Mouse (Mus musculus) heart, adult 11 months (tissue): ENCODE measurements around the gene Osbp2.

ENCODE experiments used
- DNase-seq: peaks from one replicate; pipeline ENCODE4 v3.0.0; 2022

Gene Osbp2

DNA sequence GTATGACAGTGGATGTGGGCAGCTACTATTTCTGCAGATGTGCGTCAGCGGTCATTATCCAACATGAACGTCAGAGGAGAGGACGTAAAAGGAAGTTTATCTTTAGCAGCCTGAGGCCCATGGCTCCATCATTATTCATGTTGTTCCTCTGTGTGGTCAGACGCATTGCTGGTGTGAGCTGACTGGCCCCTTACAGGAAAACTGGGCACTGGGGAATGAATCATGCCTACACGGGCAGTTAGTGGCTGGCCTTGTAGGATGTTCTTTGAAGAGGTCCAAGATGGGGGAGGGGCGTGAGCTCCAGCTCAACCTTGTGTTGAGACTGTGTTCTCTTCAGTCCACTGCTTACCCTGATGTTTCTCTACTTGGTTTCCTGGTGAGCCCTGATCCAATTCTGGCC lies 109.0 kb downstream of the Osbp2 start:
- DNase-seq, result no peak

DNA sequence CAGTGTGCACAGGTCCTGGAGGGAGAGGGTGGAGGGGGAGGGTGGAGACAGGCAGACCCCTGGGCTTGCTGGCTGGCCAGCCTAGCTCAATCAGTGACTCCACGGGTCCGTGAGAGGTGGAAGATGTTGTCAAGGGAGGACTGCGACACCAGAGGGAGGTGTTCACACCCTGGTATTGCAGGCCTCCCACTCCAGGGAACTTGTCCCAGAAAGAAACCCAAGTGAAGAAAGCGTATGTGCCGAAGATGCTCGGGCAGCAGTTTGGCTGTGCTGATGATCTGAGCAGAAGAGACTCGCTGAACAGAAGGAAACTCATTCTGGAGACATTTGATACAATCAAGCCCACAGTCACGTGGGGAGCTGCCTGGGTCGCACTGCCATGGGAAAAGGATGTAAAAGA lies 109.8 kb downstream of the Osbp2 start:
- no peak for DNase-seq

DNA sequence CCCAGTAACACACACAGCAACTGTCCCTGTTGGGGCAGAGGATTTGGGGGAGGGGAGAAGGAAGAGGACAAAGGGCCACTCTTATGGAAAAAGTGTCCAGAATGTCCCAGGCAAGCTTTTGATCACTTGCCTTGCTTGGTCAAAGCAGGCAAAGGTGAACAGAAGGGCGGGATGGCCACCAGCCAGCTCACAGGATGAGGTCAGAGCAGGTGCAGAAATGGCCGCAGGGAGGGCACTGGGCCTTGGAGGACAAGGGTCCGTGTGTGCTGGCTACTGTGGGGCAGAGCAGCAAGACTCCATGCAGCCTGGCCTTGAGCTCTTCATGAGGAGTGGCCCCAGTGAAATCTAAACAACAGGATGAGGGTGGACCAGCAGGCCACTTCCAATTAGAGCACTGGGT lies 110.9 kb downstream of the Osbp2 start:
- no peak for DNase-seq

DNA sequence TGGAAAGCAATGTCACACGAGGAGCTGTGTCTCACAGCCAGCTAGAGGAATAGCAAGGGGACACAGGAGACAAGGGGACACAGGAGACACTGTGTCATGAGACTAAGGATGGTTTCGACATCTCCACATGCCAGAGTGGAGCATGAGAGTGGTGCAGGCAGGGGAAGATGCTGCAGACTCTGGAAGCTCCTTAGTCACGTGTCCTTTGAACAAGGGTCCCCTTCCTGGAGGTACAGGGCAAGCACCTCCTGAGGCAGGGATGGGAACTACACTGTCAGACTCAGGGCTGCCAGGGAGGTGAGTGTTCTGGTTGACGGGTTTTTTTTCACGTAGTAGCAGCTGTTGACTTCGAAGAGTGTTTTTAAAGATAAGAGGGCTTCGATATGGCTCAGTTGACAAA lies 113.9 kb downstream of the Osbp2 start:
- DNase-seq, result no peak

DNA sequence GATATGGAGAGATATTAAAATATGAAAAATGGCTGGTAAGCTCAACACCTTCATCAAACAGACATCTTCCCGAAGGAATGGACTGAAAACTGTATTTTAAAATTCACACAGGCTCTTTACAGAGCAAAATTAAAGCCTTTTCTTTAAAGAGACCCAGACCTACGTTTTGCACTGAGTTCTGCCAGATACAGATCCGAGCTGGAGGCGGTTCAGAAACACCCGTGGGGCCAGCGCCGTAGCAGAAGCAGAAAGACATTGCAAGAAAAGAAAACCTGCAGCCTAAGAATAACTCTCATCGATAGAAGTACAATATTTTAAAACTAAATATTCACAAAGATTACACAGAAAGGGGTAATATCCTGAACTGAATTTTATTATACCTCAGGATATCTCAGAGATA lies 121.3 kb downstream of the Osbp2 start:
- DNase-seq, result no peak

DNA sequence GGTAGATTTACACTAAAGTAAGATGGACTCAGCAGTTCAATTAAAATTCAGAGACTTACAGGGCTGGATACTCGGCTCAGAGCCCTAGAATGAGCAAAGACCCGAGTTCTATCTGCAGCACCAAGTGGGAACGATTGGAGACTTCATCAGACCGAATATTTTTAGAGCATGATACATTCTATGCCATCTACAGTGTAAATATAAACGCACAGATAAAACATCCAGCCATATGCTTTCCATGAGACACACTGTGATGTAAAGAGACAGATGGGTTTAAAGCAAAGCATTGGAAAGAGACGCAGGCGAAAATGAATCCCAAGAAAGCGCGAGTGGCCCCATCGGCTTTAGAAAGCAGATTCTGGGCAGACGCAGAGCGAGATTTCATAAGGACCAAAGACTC lies 122.5 kb downstream of the Osbp2 start:
- DNase-seq, result no peak

DNA sequence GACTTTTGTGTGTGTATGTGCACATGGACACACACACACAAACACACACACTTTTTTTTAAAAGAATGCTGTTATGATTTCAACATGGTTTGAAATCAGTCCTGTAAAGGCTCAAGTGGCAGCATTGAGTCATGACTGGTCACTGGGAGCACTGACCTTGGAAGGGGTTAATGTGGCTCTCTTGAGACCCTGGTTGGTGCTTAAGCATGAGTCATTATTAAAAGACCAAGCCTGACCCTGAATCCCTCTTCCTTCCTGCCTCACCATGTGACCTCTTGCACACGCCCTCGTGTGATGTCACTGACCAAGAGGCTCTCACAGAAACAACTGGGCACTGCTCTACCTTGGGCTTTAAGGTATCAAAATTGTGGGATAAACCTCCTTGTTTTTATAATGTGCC lies 124.9 kb downstream of the Osbp2 start:
- DNase-seq, result no peak

DNA sequence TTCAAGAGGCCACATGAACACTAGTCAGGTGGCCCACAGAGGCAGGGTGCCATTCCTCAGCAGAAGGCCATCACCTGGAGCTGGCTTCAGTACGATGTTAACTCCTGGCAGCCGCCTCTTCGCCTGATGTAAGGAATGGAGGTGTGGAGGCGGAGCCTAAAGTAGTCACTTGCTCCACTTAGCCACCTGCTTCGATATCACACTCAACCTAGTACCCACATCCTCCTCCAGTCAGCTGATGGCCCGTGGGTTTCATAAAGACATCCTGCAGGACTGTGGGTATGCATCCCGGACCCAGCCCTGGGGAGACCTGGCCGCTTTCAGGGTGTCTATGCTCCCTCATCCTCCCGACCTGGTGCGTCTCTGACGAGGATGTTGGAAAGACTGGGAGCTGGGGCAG lies 128.0 kb downstream of the Osbp2 start:
- DNase-seq, result no peak

DNA sequence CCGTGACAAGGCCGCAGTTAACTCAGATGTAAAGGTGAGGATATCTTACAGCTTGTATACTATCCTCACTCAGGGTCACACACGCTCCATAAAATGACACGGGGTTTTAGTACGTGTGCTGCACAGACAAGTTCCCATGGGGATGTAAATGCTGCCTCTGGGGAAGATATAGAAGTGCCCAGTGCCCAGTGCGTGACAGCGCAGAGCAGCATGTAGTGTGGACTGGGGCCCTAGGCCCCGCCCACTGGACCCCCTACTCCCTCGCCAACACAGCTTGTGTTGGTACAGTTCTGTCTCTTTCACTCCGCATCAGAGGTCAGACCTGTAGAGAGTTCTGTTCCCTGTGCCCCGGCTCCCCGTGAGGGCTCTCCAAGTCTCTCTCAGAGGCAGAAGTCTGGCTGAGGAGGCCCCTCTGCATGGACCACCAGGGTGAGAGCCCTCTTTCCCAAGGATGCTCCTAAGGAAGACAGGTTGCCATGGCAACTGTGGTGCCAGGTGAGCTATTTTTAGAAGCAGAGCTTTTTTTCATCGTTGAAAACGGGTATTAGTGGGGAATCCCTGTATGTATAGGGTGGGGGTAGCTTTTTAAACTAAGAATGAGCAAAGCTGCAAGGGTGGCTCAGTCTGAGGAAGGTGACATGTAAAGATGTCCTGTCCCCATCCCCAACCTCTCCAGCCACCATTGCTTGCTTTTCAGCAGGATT lies 129.6 kb downstream of the Osbp2 start:
- no peak for DNase-seq

DNA sequence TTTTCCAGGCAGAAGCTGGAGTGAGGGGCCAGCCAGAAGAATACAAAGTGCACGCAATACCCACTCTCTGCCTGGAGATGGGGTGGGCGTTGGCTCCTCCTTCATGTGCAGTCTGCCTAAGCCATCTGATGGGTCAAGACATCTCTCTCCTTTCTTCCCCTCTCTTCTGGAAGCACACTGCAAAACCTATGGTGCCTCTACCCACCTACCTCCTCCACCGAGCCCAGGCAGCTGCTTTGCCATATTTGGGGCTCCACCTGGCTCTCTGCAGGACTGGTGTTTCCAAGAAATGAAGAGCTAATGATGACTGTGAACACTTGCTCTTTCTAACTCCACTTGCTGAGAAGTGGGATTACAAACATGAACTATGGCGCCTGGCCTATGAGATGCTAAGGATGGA lies 132.2 kb downstream of the Osbp2 start:
- DNase-seq, result no peak

DNA sequence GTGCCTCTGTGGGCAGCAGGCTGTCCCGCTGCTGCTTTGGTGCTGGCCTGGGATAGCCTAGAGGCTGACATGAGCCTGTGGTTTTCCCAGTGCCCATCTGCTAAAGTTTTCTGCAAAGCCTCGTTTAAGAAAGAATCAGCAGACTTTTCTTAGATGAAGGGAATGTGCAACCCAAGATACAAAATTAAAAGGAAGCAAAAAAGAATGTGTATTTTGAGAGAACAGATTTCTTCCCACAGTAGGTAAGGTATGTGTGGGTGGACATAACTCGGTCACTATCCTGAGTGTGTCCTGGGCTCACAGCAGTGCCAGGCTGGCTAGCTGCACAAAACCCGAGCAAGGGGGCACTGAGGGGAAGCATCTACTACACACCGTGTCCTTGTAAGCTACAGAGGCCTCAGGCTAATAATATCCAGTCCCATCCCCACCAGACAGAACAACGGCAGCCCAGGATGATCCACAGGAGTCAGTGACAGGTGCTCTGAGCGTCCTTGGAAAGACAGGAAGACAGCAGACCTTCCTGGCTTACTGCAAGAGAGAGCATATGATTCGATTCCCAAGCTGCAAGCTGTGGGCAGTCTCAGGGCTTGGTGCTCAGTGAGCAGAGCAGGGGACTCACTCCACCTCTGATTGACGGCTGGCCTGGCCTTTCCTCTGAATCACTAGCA lies 136.1 kb downstream of the Osbp2 start:
- DNase-seq, result no peak

DNA sequence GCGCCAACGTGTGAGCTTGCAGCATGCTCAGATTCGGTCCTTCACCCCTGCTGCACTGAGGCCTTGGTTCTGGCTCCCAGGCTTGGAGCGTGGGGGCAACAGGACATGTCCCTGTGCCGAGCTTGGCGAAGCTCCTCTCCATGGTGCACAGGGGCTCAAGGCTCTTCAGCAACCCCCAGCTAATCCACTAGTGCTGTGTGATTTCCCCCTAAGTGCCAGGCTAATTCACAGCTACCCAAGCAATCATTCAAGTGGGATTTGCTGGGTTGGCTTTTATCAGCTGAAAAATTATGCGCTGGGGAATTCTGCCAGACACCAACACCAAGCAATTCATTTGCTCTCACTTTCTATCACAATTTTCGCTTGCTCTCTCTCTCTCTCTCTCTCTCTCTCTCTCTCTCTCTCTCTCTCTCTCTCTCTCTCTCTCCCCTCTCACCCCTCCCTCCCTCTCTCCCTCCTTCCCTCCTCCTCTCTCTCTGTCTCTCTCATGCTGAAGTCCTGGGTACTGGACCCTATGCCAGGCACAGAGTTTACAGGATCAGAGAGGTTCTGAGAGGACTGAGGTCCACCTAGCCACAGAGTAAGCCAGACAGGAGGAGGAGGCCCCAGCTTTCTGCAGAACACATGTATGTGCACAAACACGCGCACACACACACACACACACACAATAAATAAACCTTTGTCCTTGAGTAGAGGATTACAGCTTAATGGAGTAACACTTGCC lies 138.2 kb downstream of the Osbp2 start:
- no peak for DNase-seq

DNA sequence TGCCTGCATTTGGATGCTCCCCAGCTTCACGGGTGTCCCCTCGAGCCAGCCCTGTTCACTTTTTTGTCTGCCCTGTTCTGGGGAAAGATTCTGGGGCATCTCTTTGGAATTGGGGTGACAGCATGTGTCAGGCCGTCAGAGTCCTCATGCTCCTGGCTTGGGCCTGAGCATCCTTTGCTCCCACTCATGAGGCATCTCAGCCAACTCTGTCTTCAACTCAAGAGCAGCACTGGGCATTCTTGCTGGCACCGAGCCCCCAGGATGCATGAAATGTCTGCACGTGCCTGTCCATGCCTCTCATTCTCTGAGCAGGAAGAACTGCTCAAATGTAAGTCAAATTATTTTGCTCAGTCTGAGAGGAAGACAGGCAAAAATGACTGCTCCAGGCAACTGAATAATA lies 139.0 kb downstream of the Osbp2 start:
- DNase-seq, result no peak

DNA sequence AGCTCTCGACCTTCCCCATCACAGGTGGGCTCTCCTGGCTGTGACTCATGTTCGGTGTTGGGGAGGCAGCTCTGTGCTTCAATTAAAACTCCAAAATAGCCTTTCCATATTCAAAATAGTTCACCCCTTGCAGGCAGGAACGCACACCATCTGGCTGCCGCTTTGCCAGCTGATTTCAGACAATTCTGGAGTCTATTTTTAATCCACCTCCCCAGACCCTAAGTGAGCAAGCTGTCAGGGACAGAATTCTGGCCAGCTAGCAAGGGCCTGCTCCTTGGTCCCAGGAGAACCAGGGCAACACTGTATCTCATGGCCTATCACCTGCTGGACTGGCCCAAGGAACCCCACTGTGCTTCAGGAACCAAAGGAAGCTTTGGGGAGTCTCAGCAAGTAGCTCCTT lies 139.8 kb downstream of the Osbp2 start:
- no peak for DNase-seq

DNA sequence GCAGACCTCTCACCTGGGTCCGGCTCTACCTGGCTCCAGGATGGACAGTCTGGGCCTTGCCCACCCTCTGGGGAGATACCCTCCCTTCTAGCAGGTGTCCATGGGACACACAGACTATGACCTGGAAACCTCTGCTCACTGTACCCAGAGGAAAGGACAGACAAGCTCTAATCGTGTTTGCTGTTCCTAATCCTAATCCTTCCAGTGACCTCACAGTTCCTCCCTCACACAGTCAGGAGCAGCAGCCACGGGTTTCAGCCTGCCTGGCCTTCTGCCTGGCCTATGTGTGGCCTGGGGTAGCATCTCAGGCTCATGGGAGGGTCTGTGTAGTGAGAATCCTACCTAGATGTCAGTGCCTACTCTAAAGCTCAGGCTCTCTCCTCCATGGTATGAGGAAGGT lies 140.8 kb downstream of the Osbp2 start:
- no peak for DNase-seq

DNA sequence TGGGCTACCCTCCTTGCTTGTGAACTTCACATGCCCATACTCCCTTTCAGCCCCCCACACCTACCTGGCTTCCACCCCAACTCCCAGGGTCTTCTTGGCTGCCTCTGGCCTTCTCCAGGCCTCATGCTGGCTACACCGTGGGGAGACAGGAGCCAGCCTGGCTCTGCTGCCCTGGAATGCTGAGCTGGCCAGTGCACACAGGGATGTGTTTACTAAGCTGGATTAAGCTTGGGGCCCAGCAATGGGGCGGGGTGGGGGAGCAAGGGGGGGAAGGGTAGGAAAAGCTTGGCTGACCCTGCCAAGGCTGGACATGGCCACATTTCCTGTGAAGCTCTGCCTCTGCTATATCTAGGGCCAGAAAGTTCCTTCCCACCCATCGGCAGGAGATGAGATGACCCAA lies 141.7 kb downstream of the Osbp2 start:
- no peak for DNase-seq

DNA sequence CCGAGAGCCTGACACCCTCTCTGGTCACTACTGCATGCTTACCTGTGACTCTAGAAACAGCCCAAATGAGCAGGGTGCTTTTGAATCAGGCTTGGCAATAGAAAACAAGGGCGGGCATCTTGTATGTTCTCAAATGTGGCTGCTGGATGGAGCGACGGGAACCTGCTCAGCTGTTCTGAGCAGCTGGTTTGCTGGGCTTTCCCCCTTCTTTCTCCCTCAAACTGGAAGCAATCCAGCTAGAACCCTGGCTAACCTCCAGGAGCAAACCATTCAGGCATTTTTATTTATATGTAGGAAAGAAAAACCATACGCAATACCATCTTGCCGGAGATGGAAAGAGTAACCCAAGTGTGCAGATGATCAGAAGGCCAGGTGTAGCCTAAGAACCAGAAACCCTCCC lies 147.0 kb downstream of the Osbp2 start:
- no peak for DNase-seq

DNA sequence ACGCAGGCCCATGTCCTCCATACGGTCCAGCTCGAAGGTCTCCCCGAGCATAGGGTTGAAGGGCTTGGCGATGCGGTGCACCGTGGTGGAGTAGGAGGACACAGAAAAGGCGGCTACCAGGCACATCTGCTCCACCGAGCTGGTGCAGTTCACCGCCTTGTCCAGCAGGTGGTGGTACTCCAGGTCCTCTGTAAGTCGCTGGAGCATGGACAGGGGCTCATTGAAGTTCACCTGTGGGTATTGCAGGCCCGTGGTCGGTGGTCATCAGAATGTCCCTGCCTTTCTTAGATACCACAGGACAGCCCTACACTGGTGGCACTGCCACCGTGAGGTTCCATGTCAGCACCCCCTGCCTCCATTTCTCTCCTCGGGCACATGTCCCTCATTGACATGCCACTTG lies 149.2 kb downstream of the Osbp2 start:
- DNase-seq, result no peak

DNA sequence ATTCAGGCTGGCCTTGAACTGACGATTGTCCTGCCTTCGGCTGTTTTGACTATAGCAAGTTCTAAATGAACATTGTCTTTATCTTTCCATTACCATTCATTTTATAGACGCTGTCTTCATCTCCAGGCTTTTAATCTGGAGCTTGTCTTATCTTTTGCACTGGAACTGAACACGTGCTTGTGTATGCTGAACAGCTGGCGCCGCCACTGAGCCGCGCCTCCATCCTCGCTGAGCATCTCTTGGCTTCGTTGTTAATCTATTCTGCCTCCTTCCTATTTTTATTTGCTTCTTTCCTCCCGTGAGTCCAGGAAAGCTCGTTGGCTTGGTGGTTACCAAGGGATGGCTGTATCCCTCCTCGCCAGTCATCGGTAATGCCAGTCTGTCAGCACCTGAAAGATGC lies 153.5 kb downstream of the Osbp2 start:
- DNase-seq, result no peak

DNA sequence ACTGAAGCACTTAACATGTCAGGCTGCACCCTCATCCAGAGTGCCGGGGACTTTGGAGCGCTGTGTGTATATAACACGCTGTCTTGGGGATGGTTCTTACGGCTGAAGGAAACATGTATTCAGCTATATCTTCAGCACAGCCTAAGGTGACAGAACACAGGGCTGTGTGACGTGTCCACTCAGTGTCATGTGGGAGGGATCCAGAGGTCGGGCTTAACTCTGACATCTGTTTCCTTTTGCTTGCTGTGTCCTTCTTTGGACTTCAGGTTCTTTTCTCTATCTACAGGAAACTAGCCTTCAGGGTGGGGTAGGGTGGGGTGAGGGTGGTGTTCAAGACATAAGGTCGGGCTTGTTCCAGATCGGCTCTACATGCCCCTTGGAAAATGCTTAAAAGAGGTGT lies 156.6 kb downstream of the Osbp2 start:
- no peak for DNase-seq

DNA sequence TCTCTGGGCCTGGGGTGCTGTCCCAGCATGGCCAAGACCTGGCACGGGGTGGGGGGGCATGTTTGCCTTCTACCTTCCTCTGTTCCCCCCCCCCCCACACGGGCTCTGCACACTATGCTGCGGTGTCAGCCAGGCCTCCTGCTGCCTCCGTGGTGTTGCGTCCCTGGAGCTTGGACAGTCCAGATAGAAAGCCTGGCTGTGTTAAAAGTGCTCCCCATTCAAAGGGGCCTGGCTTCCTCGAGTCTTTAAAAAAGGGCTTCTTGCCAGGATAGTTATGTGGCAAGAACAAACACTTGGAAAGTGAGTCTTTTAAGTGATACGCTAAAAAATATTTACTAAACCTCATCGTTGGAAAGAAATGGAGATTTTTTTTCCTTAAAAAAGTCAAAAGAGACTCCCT lies 159.3 kb downstream of the Osbp2 start:
- DNase-seq, result no peak

DNA sequence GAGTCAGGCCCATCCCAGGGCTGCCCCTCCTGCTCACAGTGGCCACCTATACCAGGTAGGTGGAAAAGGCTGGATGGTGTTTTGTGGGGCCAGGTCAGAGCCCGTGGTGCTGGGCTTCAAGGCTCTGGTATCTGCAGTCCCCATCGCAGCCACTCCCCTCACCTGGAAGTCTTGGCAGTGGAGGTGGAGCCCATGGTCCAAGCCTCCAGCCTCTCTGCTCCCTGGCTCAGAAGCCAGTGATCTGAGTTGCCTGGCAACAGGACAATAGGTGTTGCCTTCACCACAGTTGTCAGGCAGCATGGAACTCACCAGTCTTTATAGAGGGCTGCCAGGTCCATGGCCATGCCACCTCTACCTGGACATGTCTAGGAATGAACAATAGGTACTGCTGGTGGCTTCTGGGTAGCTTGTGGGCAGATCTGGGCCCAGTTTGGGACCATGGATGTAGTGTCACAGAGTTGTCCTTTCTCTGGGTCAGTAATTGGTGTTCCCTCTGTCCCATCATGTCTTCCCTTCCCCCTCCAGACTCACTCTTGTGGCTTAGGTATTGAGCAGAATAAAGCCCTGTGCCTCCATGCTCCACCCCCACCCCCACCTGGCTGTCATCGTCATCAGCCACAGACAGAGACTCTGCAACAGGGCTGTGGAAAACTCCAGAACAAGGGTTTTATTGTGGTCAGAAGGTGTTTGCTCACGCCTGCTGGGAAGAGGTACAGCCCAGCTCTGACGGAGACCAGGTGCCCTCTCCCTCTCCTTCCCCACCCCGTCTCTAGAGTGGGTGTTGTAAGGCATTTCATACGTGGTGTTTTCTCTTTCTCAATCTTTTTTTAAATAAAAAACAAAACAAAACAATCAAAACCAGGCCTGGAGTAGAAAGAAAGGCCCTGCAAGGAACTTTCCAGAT lies 160.4 kb downstream of the Osbp2 start:
- DNase-seq, result peak; percentile 78

DNA sequence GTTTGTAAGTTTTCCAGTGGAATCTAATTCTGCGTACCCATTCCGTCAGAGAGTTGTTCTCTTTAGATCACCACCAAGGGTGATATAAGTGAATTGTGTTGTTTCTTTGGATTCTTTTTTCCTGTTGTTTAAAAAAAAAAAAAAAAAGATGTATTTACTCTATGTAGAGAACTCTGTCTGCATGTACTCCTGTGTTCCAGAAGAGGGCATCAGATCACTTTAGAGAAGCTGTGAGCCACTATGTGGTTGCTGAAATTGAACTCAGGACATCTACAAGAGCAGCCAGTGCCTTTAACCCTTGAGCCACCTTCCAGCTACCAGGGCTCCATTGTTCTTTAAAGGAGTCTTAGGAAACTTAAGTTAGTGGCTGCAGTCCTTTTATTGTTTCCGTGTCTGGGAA lies 166.3 kb downstream of the Osbp2 start:
- DNase-seq, result peak; percentile 15
